Mouse (Mus musculus): Measurements from ENCODE around the gene Pik3cb. TPM values are rescaled to one million over a fixed set of nuclear protein-coding genes. Genes with fewer than 3 reads are reported as not detected.
A peak's percentile ranks its signal among the peaks of the same experiment; 100 is the strongest.

Gene Pik3cb
- polyA plus RNA-seq, 1 experiment from 2014 or later, result 2.5 TPM

DNA sequence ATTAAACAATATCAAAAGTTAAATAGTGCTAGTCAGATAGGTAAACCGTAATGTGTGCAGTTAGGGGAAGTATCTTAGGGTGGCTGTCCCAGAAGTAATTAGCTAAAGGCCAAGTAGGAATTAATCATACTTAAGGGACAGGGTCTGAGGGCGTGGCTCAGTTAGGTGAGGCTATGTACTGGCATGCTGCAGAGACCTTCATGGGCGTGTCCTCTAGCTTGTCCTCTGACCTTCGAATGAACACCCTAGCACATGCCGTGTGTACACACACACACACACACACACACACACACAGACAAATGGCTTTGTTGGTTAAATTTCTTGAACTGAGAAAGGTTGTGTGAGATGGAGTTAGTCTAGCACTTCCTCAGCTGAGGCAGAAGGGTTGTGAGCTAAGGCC, 19.5 kb upstream of the Pik3cb start:
- H3K27me3 ChIP-seq (ENCODE audit: control insufficient read depth, insufficient read depth, low read length), result no peaks in the 10 kb centered on the region
- H3K4me3 ChIP-seq (ENCODE audit: low read depth, low read length), result no peak overlapping the region
- 0 out of 2 replicates have a peak, but pooled peaks cover 2% of the 10 kb centered on the region for H3K4me1 ChIP-seq (ENCODE audit: control insufficient read depth, insufficient read depth, low read length)
- H3K9me3 ChIP-seq (replicated peaks; ENCODE audit: control insufficient read depth, low read length), result no peaks in the 10 kb centered on the region
- ATAC-seq (replicated peaks; ENCODE audit: insufficient number of reproducible peaks, low FRiP score, low TSS enrichment), result 0 out of 2 replicates have a peak, but pooled peaks have one; percentile 47
- WGBS (ENCODE audit: insufficient replicate concordance), result 86% methylated on average over 5 of the region's 5 CpGs
- H3K36me3 ChIP-seq (ENCODE audit: control insufficient read depth, insufficient read depth, low read length), result no peaks in the 10 kb centered on the region
- H3K27ac ChIP-seq (ENCODE audit: low read depth, low read length), result no peak overlapping the region
- no peak overlapping the region for H3K4me2 ChIP-seq
- no peak overlapping the region for H3K9ac ChIP-seq (ENCODE audit: low read depth, low read length)

DNA sequence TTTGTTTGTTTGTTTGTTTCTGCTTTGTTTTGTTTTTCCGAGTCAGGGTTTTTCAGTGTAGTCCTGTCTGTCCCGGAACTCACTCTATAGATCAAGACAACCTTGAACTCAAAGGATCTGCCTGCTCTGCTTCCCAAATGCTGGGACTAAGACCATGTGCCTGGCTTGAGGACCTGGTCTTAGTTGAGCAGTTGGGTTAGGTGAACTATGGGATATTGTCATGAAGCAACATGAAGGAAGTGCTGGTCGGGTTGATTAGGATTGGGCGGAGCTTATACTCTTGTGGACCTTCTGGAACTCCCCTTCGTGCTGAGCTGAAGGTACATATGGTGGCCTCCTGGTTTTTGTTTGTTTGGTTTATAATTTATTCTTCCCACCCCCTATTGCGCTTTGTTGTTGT, 18.3 kb upstream of the Pik3cb start:
- Histone ChIP-seq H3K4me1 (ENCODE audit: control insufficient read depth, insufficient read depth, low read length) (0 out of 2 replicates have a peak, but pooled peaks cover 2% of the 10 kb centered on the region), H3K4me3 (ENCODE audit: low read depth, low read length) (no peak overlapping the region), H3K4me2 (peak overlapping the region; percentile 45; the same call in 1 of the 2 replicates), H3K27me3 (ENCODE audit: control insufficient read depth, insufficient read depth, low read length) (no peaks in the 10 kb centered on the region), H3K9ac (ENCODE audit: low read depth, low read length) (no peak overlapping the region), H3K9me3 (replicated peaks; ENCODE audit: control insufficient read depth, low read length) (no peaks in the 10 kb centered on the region), H3K36me3 (ENCODE audit: control insufficient read depth, insufficient read depth, low read length) (no peaks in the 10 kb centered on the region), H3K27ac (ENCODE audit: low read depth, low read length) (no peak overlapping the region)
- 77% methylated on average over 6 of the region's 6 CpGs for WGBS (ENCODE audit: insufficient replicate concordance)
- no peak for ATAC-seq (replicated peaks; ENCODE audit: insufficient number of reproducible peaks, low FRiP score, low TSS enrichment)

DNA sequence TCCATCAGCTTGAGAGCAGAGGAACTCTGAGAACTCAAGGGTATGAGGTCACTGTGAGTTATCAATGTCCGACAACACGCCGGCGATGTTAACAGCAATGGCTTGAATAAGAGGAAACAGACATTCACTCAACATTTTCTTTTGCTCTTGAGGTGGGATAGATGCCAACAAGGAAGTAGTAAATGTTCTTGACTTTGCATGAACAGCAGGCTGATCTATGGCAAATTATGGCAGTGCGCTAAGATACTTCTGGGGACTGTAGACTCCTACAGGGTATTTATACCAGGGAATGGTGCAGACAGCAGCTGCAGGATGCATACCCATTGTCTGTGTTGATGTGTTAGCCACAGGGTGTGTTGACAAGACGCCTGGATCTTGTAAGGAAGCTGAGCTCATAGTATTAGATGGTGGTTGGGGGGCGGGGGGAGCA, 17.8 kb upstream of the Pik3cb start:
- 23% methylated on average over 7 of the region's 7 CpGs for WGBS (ENCODE audit: insufficient replicate concordance)
- H3K4me1 ChIP-seq (ENCODE audit: control insufficient read depth, insufficient read depth, low read length), result 0 out of 2 replicates have a peak, but pooled peaks cover 2% of the 10 kb centered on the region
- H3K4me2 ChIP-seq, result peak overlapping the region; percentile 45
- no peak overlapping the region for H3K9ac ChIP-seq (ENCODE audit: low read depth, low read length)
- no peak overlapping the region for H3K4me3 ChIP-seq (ENCODE audit: low read depth, low read length)
- ATAC-seq (replicated peaks; ENCODE audit: insufficient number of reproducible peaks, low FRiP score, low TSS enrichment), result no peak
- no peaks in the 10 kb centered on the region for H3K36me3 ChIP-seq (ENCODE audit: control insufficient read depth, insufficient read depth, low read length)
- H3K27me3 ChIP-seq (ENCODE audit: control insufficient read depth, insufficient read depth, low read length), result no peaks in the 10 kb centered on the region
- H3K9me3 ChIP-seq (replicated peaks; ENCODE audit: control insufficient read depth, low read length), result no peaks in the 10 kb centered on the region
- H3K27ac ChIP-seq (ENCODE audit: low read depth, low read length), result 0 out of 2 replicates have a peak overlapping the region, but pooled peaks have one; percentile 15

DNA sequence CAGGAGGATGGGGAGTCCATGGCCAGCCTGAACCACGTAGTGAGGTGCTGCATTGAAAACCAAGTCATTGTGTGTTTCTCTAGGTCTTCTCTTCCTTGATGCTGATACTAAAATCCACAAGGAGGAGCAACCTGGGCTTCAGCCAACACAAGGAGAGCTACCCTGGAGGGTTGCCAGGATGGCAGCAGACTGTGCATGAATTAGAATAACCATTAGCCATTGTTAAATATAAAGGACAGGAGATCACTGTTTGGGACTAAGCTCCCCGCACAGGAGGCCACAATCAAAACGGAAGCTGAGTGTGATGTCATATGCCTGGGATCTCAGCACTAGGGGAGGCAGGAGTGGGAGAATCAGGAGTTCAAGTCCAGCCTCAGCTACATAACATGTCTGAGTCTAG, 13.2 kb upstream of the Pik3cb start:
- Histone ChIP-seq H3K9me3 (replicated peaks; ENCODE audit: control insufficient read depth, low read length) (no peaks in the 10 kb centered on the region), H3K9ac (ENCODE audit: low read depth, low read length) (no peak overlapping the region), H3K4me3 (ENCODE audit: low read depth, low read length) (no peak overlapping the region), H3K4me1 (ENCODE audit: control insufficient read depth, insufficient read depth, low read length) (0 out of 2 replicates have a peak, but pooled peaks cover 2% of the 10 kb centered on the region), H3K36me3 (ENCODE audit: control insufficient read depth, insufficient read depth, low read length) (no peaks in the 10 kb centered on the region), H3K4me2 (no peak overlapping the region), H3K27ac (ENCODE audit: low read depth, low read length) (no peak overlapping the region), H3K27me3 (ENCODE audit: control insufficient read depth, insufficient read depth, low read length) (no peaks in the 10 kb centered on the region)
- WGBS (ENCODE audit: insufficient replicate concordance), result 49% methylated on average over 3 of the region's 3 CpGs
- ATAC-seq (replicated peaks; ENCODE audit: insufficient number of reproducible peaks, low FRiP score, low TSS enrichment), result no peak

DNA sequence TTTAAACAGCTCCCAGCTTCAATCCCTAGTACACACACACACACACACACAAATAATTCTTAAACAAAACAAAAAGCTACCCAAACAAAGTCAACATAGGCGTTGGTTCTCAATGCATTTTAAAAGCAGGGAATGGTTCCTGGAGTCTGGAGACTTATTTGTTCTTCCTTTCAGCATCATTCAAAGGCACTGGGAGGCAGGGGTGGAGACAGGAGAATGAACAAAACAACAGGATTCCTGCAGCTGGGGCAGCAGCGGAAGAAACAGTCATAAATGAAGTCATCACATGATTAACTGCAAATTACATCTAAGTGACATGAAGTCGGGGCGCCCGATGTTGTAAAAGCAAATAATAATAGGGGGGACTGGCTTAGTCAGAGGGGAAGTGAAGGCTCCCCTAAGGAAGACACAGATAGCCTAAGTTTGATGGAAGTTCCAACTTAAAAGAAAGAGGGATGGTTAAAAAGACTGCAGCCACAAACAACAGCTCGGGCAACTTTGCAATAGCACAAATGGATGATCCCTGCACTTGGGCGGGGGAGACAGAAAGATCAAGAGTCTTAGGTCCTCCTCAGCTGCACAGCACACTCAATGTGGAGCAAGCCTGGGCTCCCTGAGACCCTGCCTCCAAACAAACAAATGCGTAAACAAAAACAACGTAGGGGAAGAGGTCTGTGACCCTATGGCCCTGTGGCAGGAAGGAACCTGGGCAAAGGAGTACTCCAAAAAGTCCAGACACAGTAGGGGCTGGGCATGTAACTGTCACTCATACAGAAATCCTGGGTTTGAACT, 12.5 kb upstream of the Pik3cb start:
- no peak overlapping the region for H3K4me3 ChIP-seq (ENCODE audit: low read depth, low read length)
- no peak overlapping the region for H3K9ac ChIP-seq (ENCODE audit: low read depth, low read length)
- H3K36me3 ChIP-seq (ENCODE audit: control insufficient read depth, insufficient read depth, low read length), result no peaks in the 10 kb centered on the region
- no peak overlapping the region for H3K27ac ChIP-seq (ENCODE audit: low read depth, low read length)
- ATAC-seq (replicated peaks; ENCODE audit: insufficient number of reproducible peaks, low FRiP score, low TSS enrichment), result no peak
- H3K9me3 ChIP-seq (replicated peaks; ENCODE audit: control insufficient read depth, low read length), result no peaks in the 10 kb centered on the region
- 57% methylated on average over 9 of the region's 9 CpGs for WGBS (ENCODE audit: insufficient replicate concordance)
- H3K27me3 ChIP-seq (ENCODE audit: control insufficient read depth, insufficient read depth, low read length), result no peaks in the 10 kb centered on the region
- H3K4me1 ChIP-seq (ENCODE audit: control insufficient read depth, insufficient read depth, low read length), result 0 out of 2 replicates have a peak, but pooled peaks cover 2% of the 10 kb centered on the region
- no peak overlapping the region for H3K4me2 ChIP-seq

DNA sequence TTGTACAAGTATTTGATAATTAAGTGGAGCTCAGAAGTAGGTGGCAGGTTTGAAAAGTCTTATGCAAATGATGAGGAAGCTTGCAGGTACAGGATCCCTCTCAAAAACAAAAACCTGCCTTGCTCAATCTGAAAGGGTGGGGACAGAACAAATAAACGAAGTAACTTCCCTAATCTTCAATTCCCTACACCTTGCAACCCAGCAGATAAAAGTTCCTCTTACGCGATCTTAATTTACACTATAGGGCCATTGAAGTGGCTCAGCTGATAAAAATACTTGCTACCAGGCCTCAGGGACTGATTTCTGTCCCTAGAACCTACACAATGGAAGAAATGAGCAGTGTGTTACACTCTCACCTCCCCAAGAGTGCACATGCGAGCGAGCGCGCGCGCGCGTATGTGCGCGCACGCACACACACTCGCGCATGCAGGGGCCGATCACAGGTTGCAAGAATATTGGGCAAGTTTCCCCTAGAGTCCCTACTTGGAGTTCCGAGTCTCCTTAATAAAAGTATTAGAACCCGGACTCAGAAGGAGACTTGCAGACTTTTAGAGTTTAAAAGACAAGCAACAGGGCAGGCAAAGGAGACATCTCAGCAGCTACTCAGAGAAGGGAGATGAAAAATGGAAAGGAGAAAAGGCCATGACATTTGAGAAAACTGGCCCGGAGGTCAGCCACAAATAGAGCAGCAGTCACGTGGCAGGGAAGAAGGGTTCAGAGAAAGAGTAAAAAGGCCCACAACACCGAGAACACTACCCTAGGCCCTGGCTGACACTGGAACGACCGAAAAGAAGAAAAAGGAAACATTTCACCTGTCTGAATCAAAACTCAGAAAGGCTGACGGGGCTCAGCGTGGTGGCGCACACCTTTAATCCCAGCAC, 6.7 kb upstream of the Pik3cb start:
- H3K9ac ChIP-seq (ENCODE audit: low read depth, low read length), result no peak overlapping the region
- H3K4me2 ChIP-seq, result no peak overlapping the region
- H3K4me1 ChIP-seq (ENCODE audit: control insufficient read depth, insufficient read depth, low read length), result 0 out of 2 replicates have a peak, but pooled peaks cover 3% of the 10 kb centered on the region
- no peaks in the 10 kb centered on the region for H3K36me3 ChIP-seq (ENCODE audit: control insufficient read depth, insufficient read depth, low read length)
- H3K27ac ChIP-seq (ENCODE audit: low read depth, low read length), result no peak overlapping the region
- no peaks in the 10 kb centered on the region for H3K9me3 ChIP-seq (replicated peaks; ENCODE audit: control insufficient read depth, low read length)
- H3K4me3 ChIP-seq (ENCODE audit: low read depth, low read length), result no peak overlapping the region
- WGBS (ENCODE audit: insufficient replicate concordance), result 74% methylated on average over 27 of the region's 27 CpGs
- no peak for ATAC-seq (replicated peaks; ENCODE audit: insufficient number of reproducible peaks, low FRiP score, low TSS enrichment)
- no peaks in the 10 kb centered on the region for H3K27me3 ChIP-seq (ENCODE audit: control insufficient read depth, insufficient read depth, low read length)

DNA sequence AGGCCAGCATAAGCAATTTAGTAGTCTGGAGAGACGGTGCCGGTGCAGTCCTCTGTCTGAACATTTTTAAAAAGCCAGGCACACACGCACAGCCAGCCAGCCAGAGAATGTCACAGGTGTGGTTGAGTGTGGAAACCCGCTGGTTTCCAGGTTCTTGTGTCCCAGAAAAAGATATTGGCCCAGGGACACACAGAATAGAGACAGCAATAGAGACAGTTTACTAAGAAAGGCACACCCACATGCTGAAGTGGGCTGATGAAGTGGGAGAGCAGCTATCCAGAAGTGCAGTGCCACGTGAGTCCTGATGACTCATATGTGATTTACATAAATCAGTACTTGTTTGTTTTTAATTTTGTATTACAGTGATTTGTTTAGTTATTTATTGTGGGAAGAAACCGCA, 5.3 kb upstream of the Pik3cb start:
- ATAC-seq (replicated peaks; ENCODE audit: insufficient number of reproducible peaks, low FRiP score, low TSS enrichment), result no peak
- no peak overlapping the region for H3K4me3 ChIP-seq (ENCODE audit: low read depth, low read length)
- H3K27me3 ChIP-seq (ENCODE audit: control insufficient read depth, insufficient read depth, low read length), result no peaks in the 10 kb centered on the region
- H3K9me3 ChIP-seq (replicated peaks; ENCODE audit: control insufficient read depth, low read length), result no peaks in the 10 kb centered on the region
- no peak overlapping the region for H3K27ac ChIP-seq (ENCODE audit: low read depth, low read length)
- peaks cover 14% of the 10 kb centered on the region; the same call in 1 of the 2 replicates for H3K4me1 ChIP-seq (ENCODE audit: control insufficient read depth, insufficient read depth, low read length)
- 0 out of 2 replicates have a peak overlapping the region, but pooled peaks have one; percentile 2 for H3K4me2 ChIP-seq
- WGBS (ENCODE audit: insufficient replicate concordance), result 51% methylated on average over 6 of the region's 6 CpGs
- H3K36me3 ChIP-seq (ENCODE audit: control insufficient read depth, insufficient read depth, low read length), result no peaks in the 10 kb centered on the region
- H3K9ac ChIP-seq (ENCODE audit: low read depth, low read length), result no peak overlapping the region; the same call in 1 of the 2 replicates

DNA sequence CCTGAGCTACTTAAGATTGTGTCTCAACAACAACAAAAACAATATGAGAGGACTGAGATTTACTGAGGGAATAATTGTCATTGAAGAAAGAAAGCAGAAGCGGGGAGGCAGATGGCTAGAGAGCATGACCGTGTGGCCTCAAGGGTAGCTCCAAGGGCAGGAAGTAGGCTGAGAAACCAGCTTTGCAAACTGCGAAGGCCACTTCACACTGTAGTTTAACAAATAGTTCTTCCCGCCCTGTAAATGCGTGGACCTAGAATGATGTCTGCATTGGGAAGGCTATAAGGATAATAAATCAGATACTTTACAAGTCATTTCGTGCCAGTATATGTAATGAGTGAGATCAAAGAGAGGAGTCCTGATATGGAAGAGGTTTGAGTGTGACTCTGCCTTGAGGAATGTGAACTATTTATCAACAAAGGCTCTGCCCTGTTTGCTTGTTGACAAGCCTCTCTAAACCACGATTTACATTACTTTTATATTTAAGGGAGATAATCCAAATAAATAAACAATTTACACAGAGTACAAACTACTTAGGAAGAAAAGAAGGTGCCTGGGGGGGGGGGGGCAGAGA, 4.1 kb upstream of the Pik3cb start:
- no peaks in the 10 kb centered on the region for H3K36me3 ChIP-seq (ENCODE audit: control insufficient read depth, insufficient read depth, low read length)
- no peak overlapping the region for H3K27ac ChIP-seq (ENCODE audit: low read depth, low read length)
- H3K9ac ChIP-seq (ENCODE audit: low read depth, low read length), result no peak overlapping the region
- H3K4me3 ChIP-seq (ENCODE audit: low read depth, low read length), result no peak overlapping the region
- H3K9me3 ChIP-seq (replicated peaks; ENCODE audit: control insufficient read depth, low read length), result no peaks in the 10 kb centered on the region
- peaks cover 14% of the 10 kb centered on the region; the same call in 1 of the 2 replicates for H3K4me1 ChIP-seq (ENCODE audit: control insufficient read depth, insufficient read depth, low read length)
- no peak overlapping the region for H3K4me2 ChIP-seq
- H3K27me3 ChIP-seq (ENCODE audit: control insufficient read depth, insufficient read depth, low read length), result no peaks in the 10 kb centered on the region
- no peak for ATAC-seq (replicated peaks; ENCODE audit: insufficient number of reproducible peaks, low FRiP score, low TSS enrichment)
- 32% methylated on average over 7 of the region's 7 CpGs for WGBS (ENCODE audit: insufficient replicate concordance)
